Mouse (Mus musculus): ENCODE results near the gene Mbtd1. TPM values are rescaled to one million over a fixed set of nuclear protein-coding genes. Genes with fewer than 3 reads are reported as not detected.

The Mbtd1 gene
- total RNA-seq, 2 experiments from 2014 or later: 16.6 to 27.3 TPM

DNA sequence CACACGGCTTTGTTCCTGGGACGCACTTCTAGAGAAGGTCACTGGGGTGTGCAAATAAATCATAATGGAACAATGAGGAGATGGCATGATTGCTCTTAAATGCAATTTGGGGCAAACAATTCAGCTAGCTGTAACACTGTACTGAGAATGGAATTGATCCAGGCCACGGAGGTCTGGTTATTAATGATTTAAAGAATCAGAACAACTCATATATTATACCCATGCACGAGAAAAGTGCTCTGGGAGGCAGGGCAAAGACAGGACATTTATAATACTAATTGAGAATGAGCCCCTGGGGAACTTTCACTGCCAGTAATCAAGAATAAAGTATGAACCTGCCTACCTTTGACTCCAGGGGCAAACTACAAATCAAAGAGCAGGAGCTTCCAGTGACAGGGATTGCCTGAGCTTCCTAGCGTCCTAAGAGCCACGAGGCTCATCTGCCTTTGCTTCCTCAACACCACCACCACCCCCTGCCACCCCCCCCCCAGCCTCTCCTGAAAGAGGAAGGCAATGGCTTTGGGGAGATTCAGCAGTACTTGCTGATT lies 93.9 kb downstream of the Mbtd1 start:
- ATAC-seq (replicated peaks; ENCODE audit: low FRiP score, poor library complexity, severe bottlenecking): no peak

- ATAC-seq (replicated peaks; ENCODE audit: low FRiP score, poor library complexity, severe bottlenecking): no peak
These were observed 99.0 kb downstream of the Mbtd1 start for GRCm38 (mm10) chr11:93984619-93985018.

GRCm38 (mm10) chr11:93985265-93985664 lies 99.6 kb downstream of the Mbtd1 start:
- ATAC-seq (replicated peaks; ENCODE audit: low FRiP score, poor library complexity, severe bottlenecking): no peak

GRCm38 (mm10) chr11:93986298-93986697 lies 100.6 kb downstream of the Mbtd1 start:
- ATAC-seq (replicated peaks; ENCODE audit: low FRiP score, poor library complexity, severe bottlenecking): no peak

- no peak for ATAC-seq (replicated peaks; ENCODE audit: low FRiP score, poor library complexity, severe bottlenecking)
These were observed 101.4 kb downstream of the Mbtd1 start for GRCm38 (mm10) chr11:93987026-93987425.

DNA sequence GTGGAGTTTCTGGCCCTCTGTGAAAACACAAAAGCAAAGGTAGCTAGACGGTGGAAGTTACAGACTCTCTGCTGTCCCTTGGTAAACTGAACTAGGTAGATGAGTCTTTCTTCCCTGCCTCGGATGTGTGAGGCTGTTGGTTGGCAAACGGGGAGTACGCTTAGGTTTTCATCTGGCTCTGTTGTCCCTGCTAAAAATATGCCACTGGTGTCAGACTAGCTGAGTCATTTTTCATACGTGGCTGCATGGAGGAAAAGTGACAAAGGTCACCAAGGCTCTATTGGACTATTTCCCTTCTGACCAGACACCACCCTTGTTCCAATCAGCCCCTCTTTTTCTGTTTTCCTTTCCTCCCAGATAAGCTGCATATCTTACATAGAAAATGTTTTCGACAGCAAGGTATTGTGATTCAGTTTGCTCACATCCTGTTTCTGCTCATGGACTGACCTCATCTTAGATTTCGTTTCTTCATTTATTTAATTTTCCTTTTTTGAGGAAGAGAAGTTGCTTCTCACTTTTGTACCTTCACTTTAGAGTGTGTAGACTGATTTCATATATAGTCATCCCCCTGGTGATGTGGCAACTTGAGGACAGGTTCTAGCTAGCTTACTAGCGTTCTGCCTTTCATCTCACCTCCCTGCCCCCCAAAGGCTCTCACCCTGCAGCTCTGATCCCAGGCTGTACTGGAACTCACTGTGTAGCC lies 102.1 kb downstream of the Mbtd1 start:
- ATAC-seq (replicated peaks; ENCODE audit: low FRiP score, poor library complexity, severe bottlenecking): no peak

- no peak for ATAC-seq (replicated peaks; ENCODE audit: low FRiP score, poor library complexity, severe bottlenecking)
These were observed 102.8 kb downstream of the Mbtd1 start for GRCm38 (mm10) chr11:93988328-93989062.

DNA sequence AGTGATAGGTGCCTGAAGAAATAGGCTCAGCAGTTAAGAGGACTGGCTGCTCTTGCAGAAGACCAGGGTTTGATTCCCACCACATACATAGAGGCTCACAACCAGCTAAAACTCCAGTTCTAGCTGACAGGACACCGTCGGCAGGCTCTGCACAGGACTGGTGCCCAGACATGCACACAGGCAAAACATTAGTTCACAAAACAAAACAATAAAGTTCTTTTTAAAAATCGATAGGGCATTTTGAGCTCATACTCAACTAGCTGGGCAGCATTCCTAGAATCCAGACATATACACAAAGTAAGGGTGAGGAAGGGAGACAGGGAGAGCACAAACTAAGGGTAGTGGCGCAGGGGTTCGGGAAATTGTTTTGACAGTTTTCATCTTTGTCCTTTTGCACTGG lies 108.9 kb downstream of the Mbtd1 start:
- ATAC-seq (replicated peaks; ENCODE audit: low FRiP score, poor library complexity, severe bottlenecking): no peak

GRCm38 (mm10) chr11:93995111-93995719 lies 109.6 kb downstream of the Mbtd1 start:
- peak; percentile 86 for ATAC-seq (replicated peaks; ENCODE audit: low FRiP score, poor library complexity, severe bottlenecking)

GRCm38 (mm10) chr11:93995720-93996305 lies 110.2 kb downstream of the Mbtd1 start, which contains the start of gene Spag9:
Spag9 (plus strand) TSS chr11:93996091.
- peak; percentile 88 for ATAC-seq (replicated peaks; ENCODE audit: low FRiP score, poor library complexity, severe bottlenecking)

Other genes starting within 250 kb of the Mbtd1 start
- gene Utp18, start 86 bp upstream of the Mbtd1 start, total RNA-seq (2015; ENCODE audit: low replicate concordance): 7.9 and 10.4 TPM in 2 replicates
- gene Utp18, start 86 bp upstream of the Mbtd1 start, total RNA-seq (2017; ENCODE audit: low replicate concordance): 7.9 and 12.1 TPM in 2 replicates
- 53.4 and 89.2 TPM in 2 replicates for gene Nme2, start 70.4 kb downstream of the Mbtd1 start, total RNA-seq (2015; ENCODE audit: low replicate concordance)
- 11.8 and 32.5 TPM in 2 replicates for gene Nme2, start 70.4 kb downstream of the Mbtd1 start, total RNA-seq (2017; ENCODE audit: low replicate concordance)
- 22.7 TPM in 1 of 2 replicates, not detected in the other for gene Gm20390, start 82.4 kb downstream of the Mbtd1 start, total RNA-seq (2015; ENCODE audit: low replicate concordance)
- gene Gm20390, start 82.4 kb downstream of the Mbtd1 start, total RNA-seq (2017; ENCODE audit: low replicate concordance): 0.68 and 3.9 TPM in 2 replicates
- gene Nme1, start 82.7 kb downstream of the Mbtd1 start, total RNA-seq (2015; ENCODE audit: low replicate concordance): 11.9 and 60.4 TPM in 2 replicates
- gene Nme1, start 82.7 kb downstream of the Mbtd1 start, total RNA-seq (2017; ENCODE audit: low replicate concordance): 16.6 and 19.9 TPM in 2 replicates
- gene Spag9, start 110.2 kb downstream of the Mbtd1 start, total RNA-seq (2015; ENCODE audit: low replicate concordance): 9.2 and 18.3 TPM in 2 replicates
- 24.3 and 25.9 TPM in 2 replicates for gene Spag9, start 110.2 kb downstream of the Mbtd1 start, total RNA-seq (2017; ENCODE audit: low replicate concordance)